Mouse (Mus musculus): ENCODE measurements around the gene Gna12. TPM values are rescaled to one million over a fixed set of nuclear protein-coding genes. Genes with fewer than 3 reads are reported as not detected.
A peak's percentile ranks its signal among the peaks of the same experiment; 100 is the strongest.

The Gna12 gene
- polyA plus RNA-seq, 1 experiment from 2014 or later, result 37.9 TPM

DNA sequence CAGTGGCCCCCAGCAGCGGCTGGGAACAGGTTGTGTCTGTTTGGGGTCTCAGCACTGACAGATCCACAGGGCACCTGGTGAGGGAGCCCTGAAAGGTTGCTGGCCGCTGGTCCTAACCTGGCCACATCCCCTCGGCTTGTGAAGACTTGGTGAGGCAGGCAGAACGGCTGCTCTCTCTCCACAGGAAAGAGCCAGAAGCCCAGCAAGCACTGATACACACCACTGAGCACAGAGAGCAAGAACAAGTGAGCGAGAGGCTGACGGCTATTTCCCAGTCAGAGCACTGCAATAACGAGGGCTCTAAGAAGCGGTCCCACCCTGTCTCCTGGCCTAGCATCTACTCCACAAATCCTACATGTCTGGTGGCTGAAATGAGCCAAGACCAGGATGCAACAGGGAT, 71.4 kb downstream of the Gna12 start:
- WGBS, result 73% methylated on average over 8 of the region's 8 CpGs
- ATAC-seq (replicated peaks; ENCODE audit: insufficient number of reproducible peaks, insufficient read depth, low FRiP score, low read depth), result no peak

GRCm38 (mm10) chr5:140753223-140753622, 77.0 kb downstream of the Gna12 start:
- Histone ChIP-seq H3K27me3 (no peaks in the 10 kb centered on the region), H3K4me1 (replicated peaks) (peaks cover 26% of the 10 kb centered on the region), H3K27ac (no peak overlapping the region), H3K9ac (no peak overlapping the region), H3K9me3 (replicated peaks) (no peaks in the 10 kb centered on the region), H3K4me3 (no peak overlapping the region), H3K4me2 (no peak overlapping the region), H3K36me3 (peaks cover under 1% of the 10 kb centered on the region; the same call in 1 of the 2 replicates)
- 64% methylated on average over 5 of the region's 5 CpGs for WGBS
- ATAC-seq (replicated peaks; ENCODE audit: insufficient number of reproducible peaks, insufficient read depth, low FRiP score, low read depth), result no peak

More for the DNA sequence above, 71.4 kb downstream of the Gna12 start:
- peaks cover 31% of the 10 kb centered on the region for H3K36me3 ChIP-seq
- no peak overlapping the region for H3K27ac ChIP-seq
- H3K4me3 ChIP-seq, result no peak overlapping the region
- no peaks in the 10 kb centered on the region for H3K9me3 ChIP-seq (replicated peaks)
- peaks cover 20% of the 10 kb centered on the region for H3K4me1 ChIP-seq (replicated peaks)
- no peak overlapping the region for H3K4me2 ChIP-seq
- no peaks in the 10 kb centered on the region for H3K27me3 ChIP-seq
- no peak overlapping the region for H3K9ac ChIP-seq

DNA sequence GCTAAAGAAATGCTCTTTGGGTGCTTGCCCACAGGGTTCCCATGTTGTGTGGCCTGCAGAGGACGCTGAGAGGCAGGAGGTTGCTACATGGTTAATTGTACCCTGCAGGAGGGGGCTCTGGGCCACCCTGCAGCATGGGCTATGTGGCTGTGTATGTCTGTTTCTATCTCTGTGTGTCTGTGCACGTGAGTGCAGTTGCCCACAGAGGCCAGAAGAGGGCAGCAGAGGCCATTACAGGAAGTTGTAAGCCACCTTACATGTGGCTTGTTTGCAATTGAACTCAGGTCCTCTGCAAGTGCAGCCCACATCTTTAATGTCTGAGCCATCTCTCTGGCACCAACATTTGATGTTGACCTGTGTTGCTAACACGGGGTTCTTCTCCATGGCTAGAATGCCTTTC, 77.6 kb downstream of the Gna12 start:
- no peak overlapping the region for H3K9ac ChIP-seq
- no peak for ATAC-seq (replicated peaks; ENCODE audit: insufficient number of reproducible peaks, insufficient read depth, low FRiP score, low read depth)
- 87% methylated on average over 3 of the region's 3 CpGs for WGBS
- no peaks in the 10 kb centered on the region for H3K27me3 ChIP-seq
- 0 out of 2 replicates have a peak overlapping the region, but pooled peaks have one; percentile 3 for H3K27ac ChIP-seq
- no peaks in the 10 kb centered on the region for H3K36me3 ChIP-seq
- peaks cover 26% of the 10 kb centered on the region for H3K4me1 ChIP-seq (replicated peaks)
- H3K4me3 ChIP-seq, result no peak overlapping the region
- H3K9me3 ChIP-seq (replicated peaks), result no peaks in the 10 kb centered on the region
- H3K4me2 ChIP-seq, result no peak overlapping the region

- no peak for ATAC-seq (replicated peaks; ENCODE audit: insufficient number of reproducible peaks, insufficient read depth, low FRiP score, low read depth)
- H3K9me3 ChIP-seq (replicated peaks), result no peaks in the 10 kb centered on the region
Measured at GRCm38 (mm10) chr5:140752041-140752440, 78.2 kb downstream of the Gna12 start.

DNA sequence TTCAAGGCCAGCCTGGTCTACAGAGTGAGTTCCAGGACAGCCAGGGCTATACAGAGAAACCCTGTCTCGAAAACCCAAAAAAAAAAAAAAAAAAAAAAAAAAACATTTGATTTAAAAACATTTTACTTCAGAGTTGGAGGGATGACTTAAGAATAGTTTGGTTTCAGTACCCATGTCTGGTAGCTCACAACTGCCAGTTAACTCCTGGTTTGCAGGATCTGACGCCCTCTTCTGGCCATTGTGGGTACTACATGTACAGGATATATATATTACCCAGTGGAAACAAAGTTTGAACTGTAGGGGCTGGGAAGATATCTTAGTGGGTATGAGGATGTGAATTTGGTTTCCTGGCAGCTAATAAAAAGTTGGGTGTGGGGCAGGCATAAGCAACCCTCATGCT, 79.3 kb downstream of the Gna12 start:
- H3K4me3 ChIP-seq, result no peak overlapping the region
- H3K4me2 ChIP-seq, result no peak overlapping the region
- no peaks in the 10 kb centered on the region for H3K27me3 ChIP-seq
- WGBS, result 4% methylated on average over 1 of the region's 2 CpGs
- H3K4me1 ChIP-seq (replicated peaks), result peaks cover 13% of the 10 kb centered on the region
- H3K9me3 ChIP-seq (replicated peaks), result no peaks in the 10 kb centered on the region
- no peaks in the 10 kb centered on the region for H3K36me3 ChIP-seq
- no peak overlapping the region for H3K27ac ChIP-seq
- no peak overlapping the region for H3K9ac ChIP-seq
- ATAC-seq (replicated peaks; ENCODE audit: insufficient number of reproducible peaks, insufficient read depth, low FRiP score, low read depth), result no peak

More at GRCm38 (mm10) chr5:140752041-140752440, 78.2 kb downstream of the Gna12 start:
- Histone ChIP-seq H3K4me1 (replicated peaks) (peaks cover 24% of the 10 kb centered on the region), H3K4me3 (no peak overlapping the region), H3K36me3 (no peaks in the 10 kb centered on the region), H3K4me2 (no peak overlapping the region), H3K9ac (no peak overlapping the region), H3K27ac (no peak overlapping the region), H3K27me3 (no peaks in the 10 kb centered on the region)
- WGBS, result 88% methylated on average over 15 of the region's 15 CpGs

- ATAC-seq (replicated peaks; ENCODE audit: insufficient number of reproducible peaks, insufficient read depth, low FRiP score, low read depth), result peak; percentile 57
- H3K4me2 ChIP-seq, result peak overlapping the region; percentile 56
- peak overlapping the region; percentile 33 for H3K4me3 ChIP-seq
- peaks cover 11% of the 10 kb centered on the region for H3K4me1 ChIP-seq (replicated peaks)
- no peaks in the 10 kb centered on the region for H3K36me3 ChIP-seq
- no peaks in the 10 kb centered on the region for H3K9me3 ChIP-seq (replicated peaks)
- peak overlapping the region; percentile 45 for H3K27ac ChIP-seq
- peak overlapping the region; percentile 37 for H3K9ac ChIP-seq
- 15% methylated on average over 12 of the region's 12 CpGs for WGBS
- H3K27me3 ChIP-seq, result no peaks in the 10 kb centered on the region
Measured at GRCm38 (mm10) chr5:140749062-140749875, 81.0 kb downstream of the Gna12 start.

- no peak for ATAC-seq (replicated peaks; ENCODE audit: insufficient number of reproducible peaks, insufficient read depth, low FRiP score, low read depth)
- Histone ChIP-seq H3K27ac (no peak overlapping the region), H3K9ac (no peak overlapping the region), H3K4me1 (replicated peaks) (peaks cover 11% of the 10 kb centered on the region), H3K9me3 (replicated peaks) (no peaks in the 10 kb centered on the region), H3K4me2 (no peak overlapping the region), H3K4me3 (no peak overlapping the region), H3K27me3 (no peaks in the 10 kb centered on the region), H3K36me3 (no peaks in the 10 kb centered on the region)
- 81% methylated on average over 10 of the region's 10 CpGs for WGBS
Measured at GRCm38 (mm10) chr5:140748425-140748824, 81.8 kb downstream of the Gna12 start.

GRCm38 (mm10) chr5:140743706-140744131, 86.5 kb downstream of the Gna12 start:
- Histone ChIP-seq H3K36me3 (no peaks in the 10 kb centered on the region), H3K4me3 (no peak overlapping the region), H3K4me2 (no peak overlapping the region), H3K9ac (no peak overlapping the region), H3K4me1 (replicated peaks) (no peaks in the 10 kb centered on the region), H3K27ac (no peak overlapping the region), H3K9me3 (replicated peaks) (no peaks in the 10 kb centered on the region), H3K27me3 (no peaks in the 10 kb centered on the region)
- ATAC-seq (replicated peaks; ENCODE audit: insufficient number of reproducible peaks, insufficient read depth, low FRiP score, low read depth), result no peak
- WGBS, result 29% methylated on average over 12 of the region's 12 CpGs

DNA sequence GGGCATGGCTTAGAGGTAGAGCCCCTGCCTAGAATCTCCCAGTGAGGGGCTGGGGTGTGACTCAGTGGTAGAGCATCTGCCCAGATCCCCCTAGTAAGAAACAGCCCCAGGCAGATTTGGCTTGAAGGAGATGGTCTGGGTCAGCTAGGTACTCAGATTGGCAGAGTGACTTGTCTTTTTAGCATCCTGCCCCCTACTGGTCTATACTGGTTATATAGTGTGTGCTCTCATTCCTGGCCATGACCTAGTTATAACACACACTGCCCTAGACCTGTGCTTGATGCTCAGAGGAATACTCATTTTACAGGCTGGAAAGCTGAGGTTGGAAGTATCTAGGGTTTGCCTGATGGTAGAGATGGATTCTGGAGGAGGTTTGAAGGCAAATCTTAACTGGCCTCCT, 88.4 kb downstream of the Gna12 start:
- H3K4me2 ChIP-seq, result no peak overlapping the region
- H3K9ac ChIP-seq, result no peak overlapping the region
- H3K27me3 ChIP-seq, result peaks cover 9% of the 10 kb centered on the region
- H3K9me3 ChIP-seq (replicated peaks), result no peaks in the 10 kb centered on the region
- H3K4me3 ChIP-seq, result no peak overlapping the region
- H3K27ac ChIP-seq, result no peak overlapping the region
- ATAC-seq (replicated peaks; ENCODE audit: insufficient number of reproducible peaks, insufficient read depth, low FRiP score, low read depth), result no peak
- no peaks in the 10 kb centered on the region for H3K4me1 ChIP-seq (replicated peaks)
- H3K36me3 ChIP-seq, result no peaks in the 10 kb centered on the region

DNA sequence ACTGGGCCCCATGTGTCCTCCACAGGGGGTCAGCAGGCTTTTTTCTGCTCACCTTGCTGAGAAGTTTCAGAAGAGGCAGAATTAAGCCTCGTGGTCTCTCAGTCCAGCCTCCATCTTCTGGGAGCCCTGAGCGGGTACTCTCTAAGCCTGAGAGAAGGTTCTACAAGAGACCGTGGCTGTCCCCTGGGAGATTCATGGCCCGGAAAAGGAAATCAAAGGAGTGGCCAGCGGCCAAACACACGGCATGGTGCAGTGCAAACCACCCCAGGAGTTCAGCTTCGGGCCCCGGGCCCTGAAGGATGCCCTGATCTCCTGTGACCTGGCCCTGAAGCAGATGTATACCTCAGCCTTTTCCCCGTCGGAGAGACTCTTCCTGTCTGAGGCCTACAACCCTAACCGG, 89.2 kb downstream of the Gna12 start:
- Histone ChIP-seq H3K27me3 (peaks cover 17% of the 10 kb centered on the region), H3K4me3 (no peak overlapping the region), H3K36me3 (no peaks in the 10 kb centered on the region), H3K9ac (no peak overlapping the region), H3K27ac (no peak overlapping the region), H3K4me2 (no peak overlapping the region), H3K4me1 (replicated peaks) (peaks cover 1% of the 10 kb centered on the region; the same call in 1 of the 2 replicates), H3K9me3 (replicated peaks) (no peaks in the 10 kb centered on the region)
- no peak for ATAC-seq (replicated peaks; ENCODE audit: insufficient number of reproducible peaks, insufficient read depth, low FRiP score, low read depth)
- WGBS, result 69% methylated on average over 11 of the region's 11 CpGs

GRCm38 (mm10) chr5:140739813-140740212, 90.4 kb downstream of the Gna12 start:
- no peak overlapping the region for H3K9ac ChIP-seq
- H3K4me1 ChIP-seq (replicated peaks), result peaks cover 10% of the 10 kb centered on the region
- ATAC-seq (replicated peaks; ENCODE audit: insufficient number of reproducible peaks, insufficient read depth, low FRiP score, low read depth), result no peak
- H3K9me3 ChIP-seq (replicated peaks), result no peaks in the 10 kb centered on the region
- no peak overlapping the region for H3K27ac ChIP-seq
- H3K4me3 ChIP-seq, result no peak overlapping the region
- no peak overlapping the region for H3K4me2 ChIP-seq
- H3K27me3 ChIP-seq, result peaks cover 29% of the 10 kb centered on the region
- H3K36me3 ChIP-seq, result no peaks in the 10 kb centered on the region
- 69% methylated on average over 12 of the region's 12 CpGs for WGBS

DNA sequence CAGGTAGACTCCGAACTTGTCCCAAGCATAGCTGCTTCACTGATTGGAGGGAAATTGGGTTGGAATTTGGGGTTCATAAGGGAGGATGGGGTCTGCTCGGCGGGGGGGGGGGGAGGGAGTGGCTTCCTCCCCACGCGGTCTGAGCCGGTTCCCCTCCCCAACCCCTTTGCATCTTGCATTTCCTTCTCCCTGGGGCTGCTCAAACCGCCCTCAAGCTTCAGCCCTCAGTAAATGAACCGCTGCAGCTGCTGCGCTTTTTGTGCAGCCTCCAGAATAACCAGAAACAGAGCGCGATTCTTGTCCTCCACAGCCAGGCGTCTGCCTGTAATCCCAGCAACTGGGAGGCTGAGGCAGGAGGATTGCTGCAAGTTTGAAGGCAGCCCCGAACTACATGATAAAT, 94.1 kb downstream of the Gna12 start:
- 22% methylated on average over 13 of the region's 13 CpGs for WGBS
- H3K27me3 ChIP-seq, result peaks cover 35% of the 10 kb centered on the region
- peaks cover 10% of the 10 kb centered on the region for H3K4me1 ChIP-seq (replicated peaks)
- no peaks in the 10 kb centered on the region for H3K9me3 ChIP-seq (replicated peaks)
- H3K27ac ChIP-seq, result no peak overlapping the region
- peak overlapping the region; percentile 69 for H3K4me2 ChIP-seq
- H3K36me3 ChIP-seq, result no peaks in the 10 kb centered on the region
- no peak for ATAC-seq (replicated peaks; ENCODE audit: insufficient number of reproducible peaks, insufficient read depth, low FRiP score, low read depth)
- H3K9ac ChIP-seq, result no peak overlapping the region
- H3K4me3 ChIP-seq, result peak overlapping the region; percentile 38; the same call in 1 of the 2 replicates
